Mouse (Mus musculus) ES-Bruce4 (cell line): ENCODE measurements around the gene Vax2.

ENCODE experiments used
- CTCF ChIP-seq: IDR thresholded peaks from one replicate; pipeline ENCODE4 v1.8.1; 2011; ENCODE audit warnings: low read depth, low read length
- POLR2A ChIP-seq: IDR thresholded peaks from one replicate; pipeline ENCODE4 v1.8.1; 2011; ENCODE audit warnings: low read length; ENCODE audit not compliant: insufficient read depth

GRCm38 (mm10) chr6:83715461-83716196 lies 4.6 kb downstream of the Vax2 start:
- TF ChIP-seq POLR2A (no peak), CTCF (no peak)
